Comparison of ENCODE assay signal across 10 mouse cellular contexts in genomic region chr6:115650476-115651427, GRCm38 (mm10). TPM values are rescaled to one million over a fixed set of nuclear protein-coding genes. Genes with fewer than 3 reads are reported as not detected.
A peak's percentile ranks its signal among the peaks of the same experiment; 100 is the strongest.
DNase-seq lines count a peak whose midpoint lies in the region; ATAC-seq lines count a peak whose summit lies in the region.
"Had no signal": no experiment of that assay in that cellular context is flagged by ENCODE, and none has a peak within 500 bp of the region (broad histone marks: within the 10 kb centered on the region; RNA-seq: fewer than 3 reads in every experiment).

No protein-coding gene starts in this region.

- intact Hi-C loops in heart, postnatal 25 days (cut with DNase I) = no loop called here
- intact Hi-C loops in left cerebral cortex, postnatal 25 days (cut with DNase I) = no loop called here

- no peak overlapping the region for H3K4me3 ChIP-seq in heart, embryonic 10.5 days
- H3K4me3 ChIP-seq in brown adipose tissue, adult 24 weeks (ENCODE audit: insufficient read depth, low read depth, low read length) = no peak overlapping the region
- H3K4me3 ChIP-seq in intestine, embryonic 15.5 days (replicated peaks) = no peak overlapping the region
- no peak overlapping the region for H3K4me3 ChIP-seq in midbrain, embryonic 15.5 days
- H3K4me3 ChIP-seq: lung, embryonic 15.5 days had no signal

- ATAC-seq in intestine, embryonic 15.5 days = peak; percentile 91
- peak; percentile 93 for ATAC-seq in megakaryocyte progenitor cell, adult 5-6 weeks (replicated peaks; ENCODE audit: poor library complexity)
- no peak; the same call in 1 of the 2 replicates for ATAC-seq in midbrain, embryonic 15.5 days (replicated peaks)

- peaks cover 5% of the 10 kb centered on the region; the same call in 1 of the 2 replicates for H3K36me3 ChIP-seq in heart, embryonic 10.5 days
- H3K36me3 ChIP-seq in intestine, embryonic 15.5 days = no peaks in the 10 kb centered on the region
- H3K36me3 ChIP-seq in midbrain, embryonic 15.5 days (replicated peaks) = no peaks in the 10 kb centered on the region
- H3K36me3 ChIP-seq: lung, embryonic 15.5 days had no signal

- peaks cover 35% of the 10 kb centered on the region for H3K4me1 ChIP-seq in heart, embryonic 10.5 days
- peaks cover 28% of the 10 kb centered on the region for H3K4me1 ChIP-seq in brown adipose tissue, adult 24 weeks (ENCODE audit: control insufficient read depth, insufficient read depth, insufficient read length, low read length)
- peaks cover 21% of the 10 kb centered on the region for H3K4me1 ChIP-seq in intestine, embryonic 15.5 days (replicated peaks)
- H3K4me1 ChIP-seq in midbrain, embryonic 15.5 days = peaks cover 29% of the 10 kb centered on the region

- H3K27me3 ChIP-seq in heart, embryonic 10.5 days (ENCODE audit: insufficient read depth, poor library complexity, severe bottlenecking) = no peaks in the 10 kb centered on the region
- H3K27me3 ChIP-seq in intestine, embryonic 15.5 days (replicated peaks) = no peaks in the 10 kb centered on the region
- no peaks in the 10 kb centered on the region for H3K27me3 ChIP-seq in midbrain, embryonic 15.5 days (replicated peaks)
- H3K27me3 ChIP-seq: lung, embryonic 15.5 days had no signal

- 0 out of 2 replicates have a peak overlapping the region, but pooled peaks have one; percentile 5 for H3K4me2 ChIP-seq in intestine, embryonic 15.5 days (replicated peaks)
- no peak overlapping the region for H3K4me2 ChIP-seq in midbrain, embryonic 15.5 days
- H3K4me2 ChIP-seq: lung, embryonic 15.5 days had no signal

- H3K9me3 ChIP-seq in heart, embryonic 10.5 days = no peaks in the 10 kb centered on the region
- H3K9me3 ChIP-seq in intestine, embryonic 15.5 days = no peaks in the 10 kb centered on the region
- H3K9me3 ChIP-seq in midbrain, embryonic 15.5 days = no peaks in the 10 kb centered on the region
- H3K9me3 ChIP-seq: lung, embryonic 15.5 days had no signal

- peak; percentile 85 for DNase-seq in heart, embryonic 10.5 days (ENCODE audit: low spot score)
- DNase-seq in heart, postnatal 25 days (ENCODE audit: low spot score) = no peak
- DNase-seq in frontal cortex, adult 2 months (ENCODE audit: extremely low spot score in 1 of 2, low spot score in 1 of 2) = no peak
- DNase-seq in left cerebral cortex, postnatal 25 days (ENCODE audit: low spot score in 2 of 2) = no peak
- DNase-seq: thymus, adult 18-20 months had no signal

- H3K27ac ChIP-seq in heart, embryonic 10.5 days = peak overlapping the region; percentile 32; the same call in 1 of the 2 replicates
- H3K27ac ChIP-seq in brown adipose tissue, adult 24 weeks (replicated peaks; ENCODE audit: low read depth, low read length) = peak overlapping the region; percentile 34
- peak overlapping the region; percentile 51 for H3K27ac ChIP-seq in intestine, embryonic 15.5 days
- no peak overlapping the region for H3K27ac ChIP-seq in midbrain, embryonic 15.5 days
- H3K27ac ChIP-seq: lung, embryonic 15.5 days had no signal

- H3K9ac ChIP-seq in intestine, embryonic 15.5 days = no peak overlapping the region
- H3K9ac ChIP-seq in midbrain, embryonic 15.5 days = no peak overlapping the region
- H3K9ac ChIP-seq: lung, embryonic 15.5 days had no signal

- WGBS in heart, embryonic 10.5 days = 43% methylated on average over 5 of the region's 5 CpGs
- WGBS in intestine, embryonic 15.5 days = 36% methylated on average over 5 of the region's 5 CpGs
- 57% methylated on average over 5 of the region's 5 CpGs for WGBS in midbrain, embryonic 15.5 days

RNA-seq across cellular contexts. Expression of gene Raf1, which starts 25.7 kb away (rescaled TPM):
- 94.0 and 101 TPM in 2 replicates for polyA plus RNA-seq in heart, embryonic 10.5 days (2016; fragmentation: Nextera tagmentation; extraction: Ambion mirVana)
- total RNA-seq in heart, postnatal 25 days (2021) = 100 to 1,000 TPM in 1 of 2 experiments, 10 to 100 TPM in 1; 98.8 to 100 TPM
- 70.3 and 114 TPM in 2 replicates for polyA plus RNA-seq in brown adipose tissue, adult 24 weeks (2012; ENCODE audit: insufficient read depth, insufficient read length, missing spikeins)
- polyA plus RNA-seq in intestine, embryonic 15.5 days (2015; fragmentation: Nextera tagmentation; extraction: Ambion mirVana) = 76.2 and 79.5 TPM in 2 replicates
- 95.4 and 118 TPM in 2 replicates for total RNA-seq in megakaryocyte progenitor cell, adult 5-6 weeks (2015)
- total RNA-seq in megakaryocyte progenitor cell, adult 5-6 weeks (2017) = 66.7 and 79.8 TPM in 2 replicates
- 143 and 144 TPM in 2 replicates for polyA plus RNA-seq in frontal cortex, adult 2 months (2012; rRNA removed)
- total RNA-seq in left cerebral cortex, postnatal 25 days (2021) = 100 to 1,000 TPM in 1 of 2 experiments, 10 to 100 TPM in 1; 83.1 to 109 TPM
- 142 and 146 TPM in 2 replicates for polyA plus RNA-seq in midbrain, embryonic 15.5 days (2015; fragmentation: Nextera tagmentation; extraction: Ambion mirVana)

RNA-seq across cellular contexts. Expression of gene Mkrn2, which starts 49.0 kb away (rescaled TPM):
- polyA plus RNA-seq in heart, embryonic 10.5 days (2016; fragmentation: Nextera tagmentation; extraction: Ambion mirVana) = 23.5 and 27.7 TPM in 2 replicates
- 10 to 100 TPM; 39.0 to 42.8 TPM for total RNA-seq in heart, postnatal 25 days (2021)
- polyA plus RNA-seq in brown adipose tissue, adult 24 weeks (2012; ENCODE audit: insufficient read depth, insufficient read length, missing spikeins) = 20.5 and 34.1 TPM in 2 replicates
- 22.5 and 23.0 TPM in 2 replicates for polyA plus RNA-seq in intestine, embryonic 15.5 days (2015; fragmentation: Nextera tagmentation; extraction: Ambion mirVana)
- total RNA-seq in megakaryocyte progenitor cell, adult 5-6 weeks (2015) = 10.6 and 12.2 TPM in 2 replicates
- 13.5 and 27.0 TPM in 2 replicates for total RNA-seq in megakaryocyte progenitor cell, adult 5-6 weeks (2017)
- 21.5 and 29.0 TPM in 2 replicates for polyA plus RNA-seq in frontal cortex, adult 2 months (2012; rRNA removed)
- total RNA-seq in left cerebral cortex, postnatal 25 days (2021) = 10 to 100 TPM; 33.2 to 36.7 TPM
- 36.8 and 40.0 TPM in 2 replicates for polyA plus RNA-seq in midbrain, embryonic 15.5 days (2015; fragmentation: Nextera tagmentation; extraction: Ambion mirVana)

RNA-seq across cellular contexts. Expression of gene Mkrn2os, which starts 58.4 kb away (rescaled TPM):
- 0.07 and 0.36 TPM in 2 replicates for polyA plus RNA-seq in heart, embryonic 10.5 days (2016; fragmentation: Nextera tagmentation; extraction: Ambion mirVana)
- under 1 TPM; 0.36 to 0.57 TPM for total RNA-seq in heart, postnatal 25 days (2021)
- polyA plus RNA-seq in brown adipose tissue, adult 24 weeks (2012; ENCODE audit: insufficient read depth, insufficient read length, missing spikeins) = not detected in 2 replicates
- polyA plus RNA-seq in intestine, embryonic 15.5 days (2015; fragmentation: Nextera tagmentation; extraction: Ambion mirVana) = 33.1 and 36.9 TPM in 2 replicates
- not detected in 2 replicates for total RNA-seq in megakaryocyte progenitor cell, adult 5-6 weeks (2015)
- total RNA-seq in megakaryocyte progenitor cell, adult 5-6 weeks (2017) = not detected in 2 replicates
- 0.06 and 0.18 TPM in 2 replicates for polyA plus RNA-seq in frontal cortex, adult 2 months (2012; rRNA removed)
- total RNA-seq in left cerebral cortex, postnatal 25 days (2021) = not detected
- polyA plus RNA-seq in midbrain, embryonic 15.5 days (2015; fragmentation: Nextera tagmentation; extraction: Ambion mirVana) = 0.49 and 0.74 TPM in 2 replicates

Comparison
In these comparisons a context has a peak if more than half of its experiments do, and no peak if none do; other contexts are left out.
1. RNA of gene Mkrn2os, which starts 58.4 kb away (polyA plus RNA-seq): 33.1 to 36.9 TPM in intestine, embryonic 15.5 days; 0.49 to 0.74 TPM in midbrain, embryonic 15.5 days, 0.07 to 0.36 TPM in heart, embryonic 10.5 days, 0.06 to 0.18 TPM in frontal cortex, adult 2 months and not detected in brown adipose tissue, adult 24 weeks; every median in the first group is over 10 times any median in the second.